In genomic region chr7:3665215-3666114, GRCm38 (mm10) we compare ENCODE assay signal across 8 mouse cellular contexts. TPM values are rescaled to one million over a fixed set of nuclear protein-coding genes. Genes with fewer than 3 reads are reported as not detected.
A peak's percentile ranks its signal among the peaks of the same experiment; 100 is the strongest.
DNase-seq lines count a peak whose midpoint lies in the region; ATAC-seq and TF ChIP-seq lines count a peak whose summit lies in the region.

TSS of gene Leng1 (minus strand) at chr7:3665840.

- H3K4me1 ChIP-seq in hindbrain, embryonic 10.5 days (replicated peaks) = peaks cover 30% of the 10 kb centered on the region
- peaks cover 8% of the 10 kb centered on the region for H3K4me1 ChIP-seq in lung, postnatal 0 days (ENCODE audit: insufficient read depth, low read depth, low read length)

- H3K4me2 ChIP-seq in lung, postnatal 0 days (replicated peaks; ENCODE audit: low read depth, low read length) = peak within 1 kb of the TSS; percentile 68

- DNase-seq in MN1 (ENCODE audit: low spot score) = peak; percentile 96
- DNase-seq in cerebellum, adult 9-10 months = peak; percentile 98
- DNase-seq in hindbrain, embryonic 10.5 days (ENCODE audit: low spot score) = peak; percentile 93
- peak; percentile 98 for DNase-seq in layer of hippocampus, adult 9-11 months
- DNase-seq in lung, postnatal 0 days (ENCODE audit: low spot score) = peak; percentile 99
- DNase-seq in ovary, postnatal 14 days (ENCODE audit: low spot score) = peak; percentile 89
- DNase-seq in thymus, postnatal 14 days = peak; percentile 92

- WGBS in hindbrain, embryonic 10.5 days = 5% methylated on average over 45 of the region's 45 CpGs
- WGBS in lung, postnatal 0 days = 2% methylated on average over 45 of the region's 45 CpGs

- no peak for TF ChIP-seq EP300 in lung, postnatal 0 days (IDR thresholded peaks at IDR 0.05)

- H3K36me3 ChIP-seq in hindbrain, embryonic 10.5 days = peaks cover 33% of the 10 kb centered on the region
- peaks cover 10% of the 10 kb centered on the region for H3K36me3 ChIP-seq in lung, postnatal 0 days (ENCODE audit: insufficient read depth, low read length)

- H3K9me3 ChIP-seq in hindbrain, embryonic 10.5 days = no peaks in the 10 kb centered on the region
- no peaks in the 10 kb centered on the region for H3K9me3 ChIP-seq in lung, postnatal 0 days (ENCODE audit: low read length)

- peak within 1 kb of the TSS; percentile 79 for H3K4me3 ChIP-seq in hindbrain, embryonic 10.5 days
- peak within 1 kb of the TSS; percentile 59 for H3K4me3 ChIP-seq in lung, postnatal 0 days (ENCODE audit: low read depth, low read length)

- TF ChIP-seq CTCF in lung, postnatal 0 days (IDR thresholded peaks at IDR 0.05) = no peak

- peak within 1 kb of the TSS; percentile 91 for H3K27ac ChIP-seq in hindbrain, embryonic 10.5 days
- peak within 1 kb of the TSS; percentile 90 for H3K27ac ChIP-seq in lung, postnatal 0 days (ENCODE audit: low read length)

- H3K9ac ChIP-seq in lung, postnatal 0 days (replicated peaks; ENCODE audit: low read depth) = peak within 1 kb of the TSS; percentile 70

- no peaks in the 10 kb centered on the region for H3K27me3 ChIP-seq in hindbrain, embryonic 10.5 days (ENCODE audit: insufficient read depth, poor library complexity, severe bottlenecking)
- no peaks in the 10 kb centered on the region for H3K27me3 ChIP-seq in lung, postnatal 0 days (replicated peaks; ENCODE audit: insufficient read depth, low read length)

- ATAC-seq in frontal cortex, adult (ENCODE audit: low TSS enrichment) = peak; percentile 96
- ATAC-seq in lung, postnatal 0 days = peak; percentile 99

RNA-seq across cellular contexts. Expression of gene Leng1, which starts in this region (rescaled TPM):
- 19.4 and 23.0 TPM in 2 replicates for polyA plus RNA-seq in hindbrain, embryonic 10.5 days (2016; fragmentation: Nextera tagmentation; extraction: Ambion mirVana)
- 16.0 and 16.4 TPM in 2 replicates for polyA plus RNA-seq in lung, postnatal 0 days (2015; fragmentation: Nextera tagmentation; extraction: Ambion mirVana)

Comparison
In these comparisons a context has a peak if more than half of its experiments do, and no peak if none do; other contexts are left out.
1. Peak in every context shown above with its lines: DNase-seq, ATAC-seq, H3K4me3 ChIP-seq and H3K27ac ChIP-seq.